Mouse (Mus musculus): Measurements from ENCODE around the gene Stard8. TPM values are rescaled to one million over a fixed set of nuclear protein-coding genes. Genes with fewer than 3 reads are reported as not detected.

Stard8 gene
- polyA plus RNA-seq, 1 experiment from 2014 or later, result 3.2 TPM

- Histone ChIP-seq H3K4me2 (no peak overlapping the region), H3K27me3 (peaks cover 22% of the 10 kb centered on the region), H3K36me3 (no peaks in the 10 kb centered on the region), H3K9me3 (replicated peaks) (no peaks in the 10 kb centered on the region), H3K4me3 (replicated peaks) (no peak overlapping the region), H3K27ac (peak overlapping the region; percentile 36), H3K4me1 (replicated peaks) (peaks cover under 1% of the 10 kb centered on the region; the same call in 1 of the 2 replicates), H3K9ac (no peak overlapping the region)
- ATAC-seq (ENCODE audit: low read depth), result no peak
- WGBS (ENCODE audit: insufficient replicate concordance), result 43% methylated on average over 5 of the region's 5 CpGs
- no peak for DNase-seq
Measured at GRCm38 (mm10) chrX:99046360-99047055, 43.5 kb downstream of the Stard8 start.

- 0 out of 2 replicates have a peak, but pooled peaks cover 3% of the 10 kb centered on the region for H3K4me1 ChIP-seq (replicated peaks)
- WGBS (ENCODE audit: insufficient replicate concordance), result 21% methylated on average over 4 of the region's 4 CpGs
- H3K36me3 ChIP-seq, result no peaks in the 10 kb centered on the region
- H3K27me3 ChIP-seq, result peaks cover 15% of the 10 kb centered on the region
- no peak overlapping the region for H3K9ac ChIP-seq
- H3K4me3 ChIP-seq (replicated peaks), result no peak overlapping the region
- H3K27ac ChIP-seq, result no peak overlapping the region
- no peaks in the 10 kb centered on the region for H3K9me3 ChIP-seq (replicated peaks)
- no peak overlapping the region for H3K4me2 ChIP-seq
- ATAC-seq (ENCODE audit: low read depth) (no peak), DNase-seq (no peak)
Measured at GRCm38 (mm10) chrX:99048111-99048510, 45.1 kb downstream of the Stard8 start.

GRCm38 (mm10) chrX:99049247-99049646, 46.2 kb downstream of the Stard8 start:
- Histone ChIP-seq H3K27me3 (peaks cover 6% of the 10 kb centered on the region), H3K4me3 (replicated peaks) (no peak overlapping the region), H3K4me1 (replicated peaks) (0 out of 2 replicates have a peak, but pooled peaks cover 3% of the 10 kb centered on the region), H3K36me3 (no peaks in the 10 kb centered on the region), H3K27ac (no peak overlapping the region), H3K9me3 (replicated peaks) (no peaks in the 10 kb centered on the region), H3K9ac (no peak overlapping the region), H3K4me2 (no peak overlapping the region)
- no peak for ATAC-seq (ENCODE audit: low read depth)
- WGBS (ENCODE audit: insufficient replicate concordance), result 32% methylated on average over 5 of the region's 5 CpGs
- DNase-seq, result no peak

GRCm38 (mm10) chrX:99050736-99051481, 47.9 kb downstream of the Stard8 start:
- WGBS (ENCODE audit: insufficient replicate concordance), result 70% methylated on average over 10 of the region's 10 CpGs
- H3K36me3 ChIP-seq, result no peaks in the 10 kb centered on the region
- H3K27me3 ChIP-seq, result peaks cover 10% of the 10 kb centered on the region; the same call in 1 of the 2 replicates
- ATAC-seq (ENCODE audit: low read depth), result no peak
- no peak for DNase-seq
- H3K4me2 ChIP-seq, result no peak overlapping the region
- H3K4me3 ChIP-seq (replicated peaks), result no peak overlapping the region
- no peak overlapping the region for H3K9ac ChIP-seq
- 0 out of 2 replicates have a peak, but pooled peaks cover 3% of the 10 kb centered on the region for H3K4me1 ChIP-seq (replicated peaks)
- H3K9me3 ChIP-seq (replicated peaks), result no peaks in the 10 kb centered on the region
- no peak overlapping the region for H3K27ac ChIP-seq

- H3K9me3 ChIP-seq (replicated peaks), result no peaks in the 10 kb centered on the region
- H3K27me3 ChIP-seq, result peaks cover 10% of the 10 kb centered on the region; the same call in 1 of the 2 replicates
- no peak overlapping the region for H3K4me2 ChIP-seq
- no peak for ATAC-seq (ENCODE audit: low read depth)
- H3K4me3 ChIP-seq (replicated peaks), result no peak overlapping the region
- H3K4me1 ChIP-seq (replicated peaks), result 0 out of 2 replicates have a peak, but pooled peaks cover 3% of the 10 kb centered on the region
- no peaks in the 10 kb centered on the region for H3K36me3 ChIP-seq
- no peak overlapping the region for H3K27ac ChIP-seq
- 51% methylated on average over 7 of the region's 7 CpGs for WGBS (ENCODE audit: insufficient replicate concordance)
- no peak overlapping the region for H3K9ac ChIP-seq
- DNase-seq, result no peak
Measured at GRCm38 (mm10) chrX:99052255-99052654, 49.2 kb downstream of the Stard8 start.

- Histone ChIP-seq H3K9me3 (replicated peaks) (no peaks in the 10 kb centered on the region), H3K4me2 (no peak overlapping the region), H3K27me3 (peaks cover 14% of the 10 kb centered on the region; the same call in 1 of the 2 replicates), H3K4me3 (replicated peaks) (no peak overlapping the region), H3K4me1 (replicated peaks) (0 out of 2 replicates have a peak, but pooled peaks cover 3% of the 10 kb centered on the region), H3K36me3 (no peaks in the 10 kb centered on the region), H3K27ac (no peak overlapping the region), H3K9ac (no peak overlapping the region)
- no peak for ATAC-seq (ENCODE audit: low read depth)
- no peak for DNase-seq
- 69% methylated on average over 7 of the region's 7 CpGs for WGBS (ENCODE audit: insufficient replicate concordance)
Measured at GRCm38 (mm10) chrX:99054512-99054911, 51.5 kb downstream of the Stard8 start.

- Histone ChIP-seq H3K36me3 (no peaks in the 10 kb centered on the region), H3K9me3 (replicated peaks) (no peaks in the 10 kb centered on the region), H3K4me2 (no peak overlapping the region), H3K4me3 (replicated peaks) (no peak overlapping the region), H3K27ac (no peak overlapping the region), H3K27me3 (0 out of 2 replicates have a peak, but pooled peaks cover 14% of the 10 kb centered on the region), H3K9ac (no peak overlapping the region), H3K4me1 (replicated peaks) (no peaks in the 10 kb centered on the region)
- ATAC-seq (ENCODE audit: low read depth) (no peak), DNase-seq (no peak)
- 58% methylated on average over 6 of the region's 6 CpGs for WGBS (ENCODE audit: insufficient replicate concordance)
Measured at GRCm38 (mm10) chrX:99057772-99058440, 54.9 kb downstream of the Stard8 start.

GRCm38 (mm10) chrX:99059119-99059518, 56.1 kb downstream of the Stard8 start:
- Histone ChIP-seq H3K27ac (no peak overlapping the region), H3K36me3 (no peaks in the 10 kb centered on the region), H3K4me3 (replicated peaks) (no peak overlapping the region), H3K4me1 (replicated peaks) (no peaks in the 10 kb centered on the region), H3K9me3 (replicated peaks) (no peaks in the 10 kb centered on the region), H3K9ac (no peak overlapping the region), H3K27me3 (0 out of 2 replicates have a peak, but pooled peaks cover 12% of the 10 kb centered on the region), H3K4me2 (no peak overlapping the region)
- 35% methylated on average over 4 of the region's 4 CpGs for WGBS (ENCODE audit: insufficient replicate concordance)
- DNase-seq (no peak), ATAC-seq (ENCODE audit: low read depth) (no peak)

- Histone ChIP-seq H3K36me3 (no peaks in the 10 kb centered on the region), H3K9me3 (replicated peaks) (no peaks in the 10 kb centered on the region), H3K27ac (no peak overlapping the region), H3K9ac (no peak overlapping the region), H3K4me3 (replicated peaks) (no peak overlapping the region), H3K4me1 (replicated peaks) (no peaks in the 10 kb centered on the region), H3K4me2 (no peak overlapping the region), H3K27me3 (no peaks in the 10 kb centered on the region)
- 79% methylated on average over 9 of the region's 9 CpGs for WGBS (ENCODE audit: insufficient replicate concordance)
- ATAC-seq (ENCODE audit: low read depth) (no peak), DNase-seq (no peak)
Measured at GRCm38 (mm10) chrX:99065582-99065981, 62.5 kb downstream of the Stard8 start.

- Histone ChIP-seq H3K36me3 (no peaks in the 10 kb centered on the region), H3K4me1 (replicated peaks) (no peaks in the 10 kb centered on the region), H3K9me3 (replicated peaks) (no peaks in the 10 kb centered on the region), H3K4me2 (no peak overlapping the region), H3K9ac (no peak overlapping the region), H3K27me3 (no peaks in the 10 kb centered on the region), H3K27ac (no peak overlapping the region), H3K4me3 (replicated peaks) (no peak overlapping the region)
- DNase-seq (no peak), ATAC-seq (ENCODE audit: low read depth) (no peak)
- 58% methylated on average over 9 of the region's 9 CpGs for WGBS (ENCODE audit: insufficient replicate concordance)
Measured at GRCm38 (mm10) chrX:99066550-99066949, 63.5 kb downstream of the Stard8 start.

- Histone ChIP-seq H3K9me3 (replicated peaks) (no peaks in the 10 kb centered on the region), H3K27me3 (no peaks in the 10 kb centered on the region), H3K27ac (no peak overlapping the region), H3K4me2 (no peak overlapping the region), H3K4me3 (replicated peaks) (no peak overlapping the region), H3K9ac (no peak overlapping the region), H3K4me1 (replicated peaks) (no peaks in the 10 kb centered on the region), H3K36me3 (no peaks in the 10 kb centered on the region)
- ATAC-seq (ENCODE audit: low read depth), result no peak
- no peak for DNase-seq
- WGBS (ENCODE audit: insufficient replicate concordance), result 48% methylated on average over 7 of the region's 7 CpGs
Measured at GRCm38 (mm10) chrX:99067232-99067631, 64.2 kb downstream of the Stard8 start.

Data from liver, embryonic 13.5 days (tissue).